Mouse (Mus musculus) hindbrain, embryonic 15.5 days (tissue): ENCODE measurements around the gene Srgap1. TPM values are rescaled to one million over a fixed set of nuclear protein-coding genes. Genes with fewer than 3 reads are reported as not detected.

Experiments
- ATAC-seq: fragments of 200-750 bp; cut with Nextera tagmentation; 2 replicates; pipeline ENCODE4 v1.8.0; 2017; ENCODE audit warnings: low read depth, moderate number of reproducible peaks, moderate TSS enrichment; ENCODE audit not compliant: low FRiP score
- H3K27ac ChIP-seq: fragments of 300-500 bp; sonication (generic); replicated peaks from 2 replicates; pipeline ENCODE4 v1.5.1; 2015; ENCODE audit warnings: mild to moderate bottlenecking, inconsistent platforms
- H3K27me3 ChIP-seq: fragments of 300-500 bp; sonication (generic); 2 replicates; pipeline ENCODE4 v1.6.1; 2015; ENCODE audit warnings: control low read depth, inconsistent platforms
- H3K36me3 ChIP-seq: fragments of 300-500 bp; sonication (generic); 2 replicates; pipeline ENCODE4 v1.6.1; 2015; ENCODE audit warnings: control low read depth, inconsistent platforms
- H3K4me1 ChIP-seq: fragments of 300-500 bp; sonication (generic); replicated peaks from 2 replicates; pipeline ENCODE4 v1.6.1; 2015; ENCODE audit warnings: control low read depth, inconsistent platforms
- H3K4me2 ChIP-seq: fragments of 300-500 bp; sonication (generic); 2 replicates; pipeline ENCODE4 v1.6.1; 2015; ENCODE audit warnings: moderate library complexity, mild to moderate bottlenecking, inconsistent platforms
- H3K4me3 ChIP-seq: fragments of 300-500 bp; sonication (generic); 2 replicates; pipeline ENCODE4 v1.5.1; 2015; ENCODE audit warnings: mild to moderate bottlenecking, inconsistent platforms
- H3K9ac ChIP-seq: fragments of 300-500 bp; sonication (generic); 2 replicates; pipeline ENCODE4 v1.6.1; 2015; ENCODE audit warnings: inconsistent platforms
- H3K9me3 ChIP-seq: fragments of 300-500 bp; sonication (generic); 2 replicates; pipeline ENCODE4 v1.6.1; 2016; ENCODE audit warnings: control low read depth, inconsistent platforms
- WGBS: fragments of 180-500 bp; shearing (Covaris S2); methylation state at CpG from one replicate; pipeline ENCODE4 v1.1.7; 2015; 5-methylcytosine and 5-hydroxymethylcytosine counted together
- polyA plus RNA-seq: library from polyadenylated mRNA; unstranded; fragments of >200 nt; fragmentation: Nextera tagmentation; extraction: Ambion mirVana; gene quantifications from 2 replicates; pipeline ENCODE4 v1.2.1, GENCODE M21; 2015

Srgap1 gene
- polyA plus RNA-seq, 1 experiment from 2014 or later = 38.2 TPM

DNA sequence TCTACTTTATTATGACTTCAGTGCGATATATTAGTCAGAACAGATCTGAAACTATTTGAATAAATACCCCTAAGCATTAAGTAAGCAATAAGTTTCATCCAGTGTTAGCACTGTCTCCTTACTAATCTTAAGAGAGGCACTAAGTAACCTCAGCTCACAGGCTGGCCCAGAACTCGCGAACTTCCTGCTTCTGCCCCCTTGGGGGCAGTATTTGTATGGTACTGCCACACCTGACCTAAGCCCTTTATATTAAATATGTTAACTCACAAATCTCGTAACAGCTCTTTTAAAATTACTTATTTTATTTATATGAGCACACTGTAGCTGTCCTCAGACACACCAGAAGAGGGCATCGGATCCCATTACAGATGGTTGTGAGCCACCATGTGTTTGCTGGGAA, 213.7 kb downstream of the Srgap1 start:
- H3K36me3 ChIP-seq = no peaks in the 10 kb centered on the region
- no peak overlapping the region for H3K9ac ChIP-seq
- no peak overlapping the region for H3K4me3 ChIP-seq
- H3K4me2 ChIP-seq = no peak overlapping the region
- ATAC-seq = no peak
- peaks cover 34% of the 10 kb centered on the region for H3K4me1 ChIP-seq
- no peaks in the 10 kb centered on the region for H3K9me3 ChIP-seq
- 92% methylated on average over 5 of the region's 5 CpGs for WGBS
- H3K27me3 ChIP-seq = no peaks in the 10 kb centered on the region
- no peak overlapping the region for H3K27ac ChIP-seq

DNA sequence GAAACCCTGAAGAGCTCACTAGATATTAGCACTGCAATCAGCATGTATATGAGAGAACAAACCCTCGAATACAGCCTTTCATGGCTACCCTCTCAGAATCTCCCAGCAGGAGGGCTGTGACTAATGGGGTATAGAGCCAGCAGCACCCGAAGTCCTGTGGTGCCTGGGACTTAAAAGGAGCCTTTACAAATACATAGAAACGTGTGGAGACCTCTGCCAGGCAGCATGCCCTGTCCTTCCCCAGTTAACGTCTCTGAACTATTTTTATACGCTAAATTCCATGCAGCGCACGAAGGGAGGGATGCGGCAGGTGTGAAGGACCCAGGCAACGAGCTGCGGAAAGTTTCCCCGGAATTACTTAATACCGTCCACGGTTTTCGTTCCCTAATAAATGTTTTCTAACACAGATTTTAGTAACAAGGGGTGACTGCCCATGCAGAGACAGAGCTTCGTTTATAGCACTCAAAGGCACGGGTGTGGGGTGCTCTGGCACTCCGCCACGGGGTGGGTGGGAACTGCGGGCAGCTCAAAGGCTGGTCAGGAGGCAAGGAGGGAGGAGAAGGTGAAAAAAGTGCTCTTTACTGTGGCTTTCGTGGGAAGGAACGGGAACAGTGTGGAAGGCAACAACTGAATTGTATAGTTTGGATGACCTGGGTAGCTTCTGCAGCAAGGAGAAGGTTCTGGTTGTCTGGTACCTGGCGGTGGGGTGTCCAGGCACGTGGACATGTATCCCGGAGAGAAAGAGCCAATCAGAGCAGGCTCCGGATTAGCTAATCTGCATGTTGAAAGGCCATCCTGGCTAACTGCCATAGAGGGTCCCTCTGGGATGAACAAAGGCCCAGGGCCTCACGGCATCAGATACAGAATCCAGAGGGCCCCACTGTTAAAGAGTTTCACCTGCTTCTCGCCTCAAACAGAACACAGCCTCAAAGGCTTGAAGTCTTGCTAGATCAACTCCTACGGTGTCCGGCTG, 216.5 kb downstream of the Srgap1 start:
- no peak overlapping the region for H3K9ac ChIP-seq
- no peaks in the 10 kb centered on the region for H3K9me3 ChIP-seq
- peaks cover 23% of the 10 kb centered on the region for H3K4me1 ChIP-seq
- no peaks in the 10 kb centered on the region for H3K27me3 ChIP-seq
- ATAC-seq = 0 out of 2 replicates have a peak, but pooled peaks have one; percentile 64
- peak overlapping the region; percentile 42 for H3K27ac ChIP-seq
- no peak overlapping the region for H3K4me3 ChIP-seq
- WGBS = 48% methylated on average over 29 of the region's 29 CpGs
- no peaks in the 10 kb centered on the region for H3K36me3 ChIP-seq
- H3K4me2 ChIP-seq = peak overlapping the region; percentile 16

DNA sequence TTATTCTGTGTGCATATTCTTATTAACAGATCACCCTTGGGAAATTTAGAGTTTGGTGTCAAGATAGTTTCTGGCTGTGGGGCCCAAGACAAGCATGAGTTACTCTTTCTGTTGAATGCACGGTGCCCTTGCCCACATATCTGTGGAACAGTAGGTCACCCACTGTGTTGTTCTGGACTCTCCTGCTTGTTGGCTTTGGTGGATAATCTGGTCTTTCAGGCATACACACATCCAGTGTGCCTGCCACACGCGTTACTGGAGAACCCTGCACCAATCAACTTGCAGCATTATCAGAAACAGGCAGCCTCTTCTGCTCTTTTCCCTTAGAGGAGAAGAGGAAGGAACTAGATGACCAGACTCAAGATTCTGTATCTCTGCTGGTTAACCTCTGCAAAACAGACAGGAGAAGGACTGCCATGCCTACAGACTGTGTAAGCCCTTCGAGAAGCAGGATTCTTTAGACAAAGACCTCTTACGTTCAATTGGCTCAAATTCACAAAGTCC, 217.3 kb downstream of the Srgap1 start:
- ATAC-seq = no peak
- 55% methylated on average over 5 of the region's 5 CpGs for WGBS
- H3K4me3 ChIP-seq = no peak overlapping the region

DNA sequence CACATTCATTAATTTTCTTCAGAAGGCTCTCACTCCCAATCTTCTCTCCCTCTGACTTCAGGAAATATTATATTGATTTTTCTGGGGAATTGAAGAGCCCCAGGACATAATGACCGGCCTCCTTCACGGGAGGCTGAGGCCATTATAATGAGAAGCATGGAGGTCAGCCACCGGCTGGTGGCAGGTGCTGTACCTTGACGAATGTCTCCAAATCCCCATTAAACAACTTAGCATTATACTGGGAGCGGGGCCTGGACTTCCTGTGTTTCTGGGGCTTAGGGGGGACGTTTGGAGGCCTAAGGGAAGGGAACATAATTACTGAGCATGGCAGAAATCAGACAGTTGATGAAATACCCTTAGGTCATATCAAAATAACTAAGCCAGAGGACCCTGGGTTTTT, 218.1 kb downstream of the Srgap1 start:
- WGBS = 29% methylated on average over 6 of the region's 6 CpGs
- Histone ChIP-seq H3K27ac (no peak overlapping the region; the same call in 1 of the 2 replicates), H3K36me3 (peaks cover 6% of the 10 kb centered on the region; the same call in 1 of the 2 replicates), H3K27me3 (no peaks in the 10 kb centered on the region), H3K9ac (no peak overlapping the region), H3K9me3 (no peaks in the 10 kb centered on the region), H3K4me3 (no peak overlapping the region), H3K4me1 (peaks cover 23% of the 10 kb centered on the region), H3K4me2 (no peak overlapping the region)
- no peak for ATAC-seq

More for the DNA sequence above, 217.3 kb downstream of the Srgap1 start:
- H3K4me1 ChIP-seq = peaks cover 23% of the 10 kb centered on the region
- no peak overlapping the region for H3K4me2 ChIP-seq
- H3K27ac ChIP-seq = peak overlapping the region; percentile 42
- H3K9me3 ChIP-seq = no peaks in the 10 kb centered on the region
- no peaks in the 10 kb centered on the region for H3K27me3 ChIP-seq
- H3K36me3 ChIP-seq = peaks cover 6% of the 10 kb centered on the region; the same call in 1 of the 2 replicates
- no peak overlapping the region for H3K9ac ChIP-seq

DNA sequence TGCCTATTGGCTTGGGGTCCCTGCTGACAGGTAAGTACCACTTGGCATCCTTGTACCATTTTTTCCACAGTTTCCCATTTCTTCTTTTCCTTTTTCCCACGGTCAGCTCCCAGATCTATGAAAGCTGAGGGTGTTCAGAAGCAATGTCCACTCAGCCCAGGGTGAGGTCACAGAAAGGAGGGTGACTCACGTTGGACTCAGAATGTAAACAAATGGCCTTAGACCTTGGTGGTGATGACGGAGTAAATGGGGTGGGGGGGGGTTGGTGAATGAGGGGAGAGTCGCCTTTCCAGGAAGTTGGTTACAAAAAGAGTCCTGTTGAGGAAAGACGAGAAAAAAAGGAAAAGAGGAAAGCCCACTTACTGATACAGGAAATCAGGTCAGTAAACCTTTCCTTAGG, 224.4 kb downstream of the Srgap1 start:
- peaks cover 17% of the 10 kb centered on the region; the same call in 1 of the 2 replicates for H3K36me3 ChIP-seq
- H3K4me1 ChIP-seq = no peaks in the 10 kb centered on the region; the same call in 1 of the 2 replicates
- H3K4me2 ChIP-seq = no peak overlapping the region
- no peak overlapping the region for H3K4me3 ChIP-seq
- ATAC-seq = no peak
- 76% methylated on average over 5 of the region's 5 CpGs for WGBS
- H3K27ac ChIP-seq = no peak overlapping the region
- no peaks in the 10 kb centered on the region for H3K27me3 ChIP-seq
- H3K9me3 ChIP-seq = no peaks in the 10 kb centered on the region
- H3K9ac ChIP-seq = no peak overlapping the region

DNA sequence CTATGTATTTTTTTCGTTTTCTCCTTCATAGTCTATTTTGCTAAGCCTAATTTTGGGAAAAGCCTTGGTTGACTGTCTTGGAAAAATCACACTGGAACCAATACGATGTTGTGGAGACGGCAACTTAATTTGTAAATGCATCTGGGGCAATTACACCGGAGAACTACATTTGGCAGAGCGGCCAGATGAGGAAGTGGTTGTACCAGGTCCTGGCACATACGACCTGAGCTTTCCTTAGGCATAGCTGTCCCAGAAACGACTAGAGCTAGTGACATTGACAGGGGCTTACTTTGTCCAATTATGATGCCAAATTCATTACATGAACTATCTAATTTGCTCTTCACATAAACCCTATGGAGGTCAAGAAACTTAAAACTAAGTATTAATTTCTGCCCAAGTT, 226.3 kb downstream of the Srgap1 start:
- no peak for ATAC-seq
- Histone ChIP-seq H3K4me2 (no peak overlapping the region), H3K4me1 (no peaks in the 10 kb centered on the region; the same call in 1 of the 2 replicates), H3K9me3 (no peaks in the 10 kb centered on the region), H3K9ac (no peak overlapping the region), H3K27ac (no peak overlapping the region), H3K36me3 (peaks cover 17% of the 10 kb centered on the region; the same call in 1 of the 2 replicates), H3K4me3 (no peak overlapping the region), H3K27me3 (no peaks in the 10 kb centered on the region)
- WGBS = 89% methylated on average over 7 of the region's 7 CpGs

DNA sequence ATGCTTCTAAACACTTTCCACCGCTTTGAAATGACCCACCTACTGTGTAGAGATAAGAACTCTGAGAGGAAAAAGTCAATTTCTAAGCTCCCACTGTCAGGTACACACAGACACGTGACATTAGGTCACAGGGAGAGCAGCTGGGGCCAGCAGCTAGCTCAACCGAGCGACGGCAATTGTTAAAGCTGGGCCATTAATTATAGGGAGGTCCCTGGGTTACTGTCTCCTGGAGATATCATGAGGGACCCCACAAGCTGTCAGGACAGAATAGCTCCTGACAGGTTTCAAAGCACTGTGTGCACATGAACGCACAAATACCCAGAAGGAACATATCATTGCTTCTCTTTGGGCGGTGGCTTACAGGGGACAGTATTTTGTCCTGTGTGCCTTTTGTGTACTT, 229.1 kb downstream of the Srgap1 start:
- H3K27me3 ChIP-seq = no peaks in the 10 kb centered on the region
- peaks cover 11% of the 10 kb centered on the region; the same call in 1 of the 2 replicates for H3K36me3 ChIP-seq
- H3K27ac ChIP-seq = no peak overlapping the region
- no peak overlapping the region for H3K9ac ChIP-seq
- no peak for ATAC-seq
- no peaks in the 10 kb centered on the region for H3K9me3 ChIP-seq
- H3K4me2 ChIP-seq = no peak overlapping the region
- 29% methylated on average over 7 of the region's 7 CpGs for WGBS
- no peak overlapping the region for H3K4me3 ChIP-seq
- no peaks in the 10 kb centered on the region; the same call in 1 of the 2 replicates for H3K4me1 ChIP-seq

DNA sequence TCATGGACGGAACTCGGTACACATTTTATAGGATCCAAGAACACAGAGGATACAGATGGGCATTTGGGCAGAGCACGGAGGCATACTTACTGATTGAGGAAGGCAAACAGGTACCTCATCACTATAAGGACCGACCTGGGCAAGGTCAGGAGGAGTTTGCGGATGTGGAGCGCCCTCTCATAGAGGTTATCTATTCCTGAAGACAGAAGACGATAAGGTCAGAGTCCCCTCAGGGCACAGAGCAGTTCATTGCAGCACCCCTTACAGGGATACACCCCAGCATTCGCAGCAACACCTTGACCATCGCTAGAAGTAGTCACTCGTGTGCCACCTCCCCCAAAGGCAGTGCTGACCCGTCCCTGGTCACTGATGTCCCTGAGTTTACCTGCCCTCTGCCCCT, 239.3 kb downstream of the Srgap1 start:
- ATAC-seq = no peak
- H3K27me3 ChIP-seq = no peaks in the 10 kb centered on the region
- no peak overlapping the region for H3K4me2 ChIP-seq
- H3K9me3 ChIP-seq = no peaks in the 10 kb centered on the region
- WGBS = 94% methylated on average over 11 of the region's 11 CpGs
- H3K4me1 ChIP-seq = 0 out of 2 replicates have a peak, but pooled peaks cover 5% of the 10 kb centered on the region
- no peak overlapping the region for H3K4me3 ChIP-seq
- no peak overlapping the region for H3K27ac ChIP-seq
- H3K36me3 ChIP-seq = peaks cover 17% of the 10 kb centered on the region
- H3K9ac ChIP-seq = no peak overlapping the region

DNA sequence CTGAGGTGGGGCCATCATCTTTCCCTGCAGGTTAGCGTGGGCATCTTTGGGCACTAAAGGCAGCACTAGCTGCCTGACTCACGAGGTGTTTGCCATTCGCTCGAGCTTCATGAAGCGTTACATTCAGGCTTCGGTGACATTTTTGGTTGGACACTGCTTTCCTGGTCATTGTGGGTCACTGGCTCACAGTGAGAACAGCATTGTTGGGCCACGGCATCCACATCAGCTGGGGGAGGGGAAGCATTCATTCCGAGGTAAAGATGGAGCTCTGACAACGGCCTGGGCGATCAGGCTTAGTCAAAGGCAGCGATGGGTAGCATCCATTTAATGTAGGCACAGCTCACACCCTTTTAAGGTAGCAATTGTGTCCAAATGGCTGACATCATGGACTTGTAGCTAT, 240.3 kb downstream of the Srgap1 start:
- 0 out of 2 replicates have a peak, but pooled peaks cover 5% of the 10 kb centered on the region for H3K4me1 ChIP-seq
- H3K4me3 ChIP-seq = no peak overlapping the region
- H3K4me2 ChIP-seq = no peak overlapping the region
- no peak overlapping the region for H3K9ac ChIP-seq
- 23% methylated on average over 11 of the region's 11 CpGs for WGBS
- no peaks in the 10 kb centered on the region for H3K27me3 ChIP-seq
- no peaks in the 10 kb centered on the region for H3K9me3 ChIP-seq
- ATAC-seq = no peak
- H3K27ac ChIP-seq = no peak overlapping the region
- peaks cover 18% of the 10 kb centered on the region for H3K36me3 ChIP-seq

DNA sequence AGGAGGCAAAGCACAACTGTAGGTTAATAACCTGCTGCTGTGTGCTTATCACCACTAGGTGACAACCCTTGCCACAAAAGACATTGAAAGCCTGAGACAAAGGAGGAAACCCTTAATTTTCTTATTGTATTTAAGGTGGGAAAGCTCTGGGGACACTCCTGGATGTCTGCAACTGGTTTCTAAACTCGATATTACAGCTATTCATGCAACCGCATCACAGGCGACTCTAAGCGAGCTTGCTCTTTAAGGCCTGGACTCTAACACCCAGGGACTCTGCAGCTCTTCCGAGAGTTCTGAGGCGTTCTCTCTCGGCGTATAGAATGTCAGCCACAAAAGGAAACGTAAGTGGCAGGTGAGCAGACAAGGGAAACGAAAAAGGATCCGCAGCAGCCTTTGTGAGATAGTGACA, 241.2 kb downstream of the Srgap1 start:
- no peaks in the 10 kb centered on the region for H3K9me3 ChIP-seq
- H3K27ac ChIP-seq = peak overlapping the region; percentile 40; the same call in 1 of the 2 replicates
- H3K36me3 ChIP-seq = peaks cover 21% of the 10 kb centered on the region
- no peak overlapping the region for H3K4me2 ChIP-seq
- H3K9ac ChIP-seq = no peak overlapping the region
- H3K27me3 ChIP-seq = no peaks in the 10 kb centered on the region
- 55% methylated on average over 11 of the region's 11 CpGs for WGBS
- no peak overlapping the region for H3K4me3 ChIP-seq
- H3K4me1 ChIP-seq = 0 out of 2 replicates have a peak, but pooled peaks cover 5% of the 10 kb centered on the region
- no peak for ATAC-seq

DNA sequence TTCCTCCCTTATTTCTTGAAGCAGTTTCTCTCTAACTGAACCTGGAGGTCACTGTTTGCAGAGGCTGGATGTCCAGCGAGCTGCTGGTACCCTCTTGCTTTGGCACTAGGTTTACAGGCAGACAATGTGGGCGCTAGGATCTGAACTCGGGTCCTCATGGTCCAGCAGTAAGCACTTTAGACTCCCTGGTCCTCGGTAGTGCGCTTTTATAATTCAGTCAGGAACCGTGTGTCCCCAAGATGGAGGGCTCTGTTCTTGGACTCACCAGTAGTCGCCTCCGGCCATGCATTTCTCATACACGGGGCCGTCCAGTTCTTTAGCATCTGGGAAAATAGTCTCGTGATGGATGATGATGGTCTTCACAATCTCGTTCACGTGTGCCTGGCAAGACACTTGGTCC, 242.6 kb downstream of the Srgap1 start:
- Histone ChIP-seq H3K27ac (no peak overlapping the region), H3K4me1 (0 out of 2 replicates have a peak, but pooled peaks cover 5% of the 10 kb centered on the region), H3K4me3 (no peak overlapping the region), H3K27me3 (no peaks in the 10 kb centered on the region), H3K9ac (no peak overlapping the region), H3K4me2 (no peak overlapping the region), H3K9me3 (no peaks in the 10 kb centered on the region), H3K36me3 (peaks cover 31% of the 10 kb centered on the region)
- no peak for ATAC-seq
- WGBS = 92% methylated on average over 13 of the region's 13 CpGs

DNA sequence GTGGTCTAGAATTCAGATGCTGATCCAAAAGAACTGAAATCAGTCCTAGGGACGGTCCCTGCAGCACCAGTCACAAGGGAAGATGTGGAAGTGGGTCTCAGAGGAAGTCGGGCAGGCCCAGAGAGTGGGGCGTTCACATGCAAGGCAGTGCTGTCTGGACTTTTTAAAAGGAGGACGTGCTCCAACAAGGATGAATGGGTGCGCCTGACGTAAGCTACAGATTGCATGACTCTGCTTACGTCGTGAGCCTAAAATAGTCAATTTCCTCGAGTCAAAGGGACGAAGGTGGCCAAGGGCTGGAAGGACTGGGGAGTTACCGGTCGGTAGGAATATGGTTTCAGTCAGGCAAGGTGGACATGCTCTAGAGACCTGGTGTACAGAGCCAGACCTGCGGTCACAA, 247.1 kb downstream of the Srgap1 start:
- Histone ChIP-seq H3K4me3 (no peak overlapping the region), H3K4me2 (no peak overlapping the region), H3K36me3 (peaks cover 46% of the 10 kb centered on the region), H3K4me1 (no peaks in the 10 kb centered on the region), H3K27ac (no peak overlapping the region), H3K27me3 (no peaks in the 10 kb centered on the region), H3K9me3 (no peaks in the 10 kb centered on the region), H3K9ac (no peak overlapping the region)
- no peak for ATAC-seq
- WGBS = 94% methylated on average over 13 of the region's 13 CpGs
